Mouse (Mus musculus): ENCODE measurements around the gene Lrrn3.

- TF ChIP-seq CTCF (IDR thresholded peaks at IDR 0.05) (no peak), EP300 (IDR thresholded peaks at IDR 0.05) (no peak)
Observed at GRCm38 (mm10) chr12:41528410-41528809, 42.2 kb upstream of the Lrrn3 start.

Data from lung, postnatal 0 days (tissue).